Mouse (Mus musculus): ENCODE measurements around the gene Tnrc6b. TPM values are rescaled to one million over a fixed set of nuclear protein-coding genes. Genes with fewer than 3 reads are reported as not detected.

Gene Tnrc6b
- polyA plus RNA-seq, 1 experiment from 2014 or later, result 22.1 TPM

GRCm38 (mm10) chr15:80780154-80780751, 69.1 kb downstream of the Tnrc6b start:
- no peak overlapping the region for H3K4me3 ChIP-seq (ENCODE audit: low read depth, low read length)
- peaks cover 10% of the 10 kb centered on the region for H3K4me1 ChIP-seq (ENCODE audit: control insufficient read depth, low read depth, low read length)
- no peak overlapping the region for H3K27ac ChIP-seq (ENCODE audit: low read length)
- H3K9ac ChIP-seq (ENCODE audit: low read depth, low read length), result no peak overlapping the region
- no peaks in the 10 kb centered on the region for H3K27me3 ChIP-seq (ENCODE audit: control insufficient read depth, insufficient read depth, low read depth, low read length)
- no peaks in the 10 kb centered on the region for H3K36me3 ChIP-seq (ENCODE audit: control insufficient read depth, insufficient read depth)
- no peaks in the 10 kb centered on the region for H3K9me3 ChIP-seq (replicated peaks; ENCODE audit: control insufficient read depth, low read length)
- ATAC-seq (ENCODE audit: low read depth), result no peak
- no peak overlapping the region for H3K4me2 ChIP-seq (ENCODE audit: low read depth, low read length)
- 73% methylated on average over 5 of the region's 5 CpGs for WGBS (ENCODE audit: insufficient replicate concordance)

DNA sequence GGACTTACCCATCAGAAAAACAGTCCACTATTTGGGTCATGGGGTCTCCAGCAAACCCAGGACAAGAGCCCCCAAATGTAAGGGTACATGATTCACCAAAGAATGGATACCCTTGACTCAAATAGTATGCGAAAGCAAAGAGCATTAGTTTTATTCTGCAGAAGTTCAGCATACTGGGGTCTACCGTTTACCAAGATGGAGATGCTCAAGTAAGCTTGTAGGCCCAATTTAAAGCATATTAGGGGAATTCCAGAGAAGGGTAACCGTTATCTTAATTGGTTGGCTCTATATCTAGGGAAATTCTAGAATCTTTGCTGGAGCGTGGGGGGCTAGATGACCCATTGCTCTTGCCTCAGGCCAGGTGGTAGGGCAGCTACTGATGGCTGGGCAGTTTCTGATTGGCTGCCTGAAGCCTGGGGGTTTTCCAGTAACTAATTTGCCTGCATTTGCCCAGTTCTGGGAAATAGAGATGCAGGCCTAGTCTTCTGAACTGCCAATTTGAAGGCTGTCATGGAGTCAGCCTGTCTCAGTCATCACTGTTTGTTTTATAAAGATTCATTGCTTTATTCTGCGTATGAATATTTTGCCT, 70.2 kb downstream of the Tnrc6b start:
- Histone ChIP-seq H3K27me3 (ENCODE audit: control insufficient read depth, insufficient read depth, low read depth, low read length) (no peaks in the 10 kb centered on the region), H3K4me2 (ENCODE audit: low read depth, low read length) (no peak overlapping the region), H3K4me3 (ENCODE audit: low read depth, low read length) (no peak overlapping the region), H3K9me3 (replicated peaks; ENCODE audit: control insufficient read depth, low read length) (no peaks in the 10 kb centered on the region), H3K36me3 (ENCODE audit: control insufficient read depth, insufficient read depth) (no peaks in the 10 kb centered on the region), H3K27ac (ENCODE audit: low read length) (no peak overlapping the region), H3K4me1 (ENCODE audit: control insufficient read depth, low read depth, low read length) (peaks cover 10% of the 10 kb centered on the region), H3K9ac (ENCODE audit: low read depth, low read length) (no peak overlapping the region)
- ATAC-seq (ENCODE audit: low read depth), result no peak
- WGBS (ENCODE audit: insufficient replicate concordance), result 88% methylated on average over 5 of the region's 5 CpGs

DNA sequence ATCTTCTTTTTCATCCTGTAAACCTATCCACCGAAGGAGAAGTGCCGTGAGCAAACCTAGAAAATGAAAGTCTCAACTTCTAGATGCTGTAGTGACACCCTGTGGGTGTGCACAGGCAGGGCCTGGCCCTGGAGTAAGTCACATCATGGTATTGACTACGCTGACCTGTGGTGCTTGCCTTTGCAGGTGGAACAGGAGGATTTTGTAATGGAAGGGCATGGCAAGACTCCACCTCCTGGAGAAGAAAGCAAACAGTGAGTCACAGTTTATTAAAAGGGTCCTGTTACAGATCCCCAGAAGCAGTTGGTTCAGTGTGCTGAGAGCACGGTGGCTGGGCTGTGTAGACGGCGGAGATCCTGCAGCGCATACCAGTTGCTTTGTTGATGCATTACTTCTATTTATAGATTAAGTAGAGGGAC, 73.4 kb downstream of the Tnrc6b start:
- Histone ChIP-seq H3K4me1 (ENCODE audit: control insufficient read depth, low read depth, low read length) (peaks cover 10% of the 10 kb centered on the region), H3K36me3 (ENCODE audit: control insufficient read depth, insufficient read depth) (no peaks in the 10 kb centered on the region), H3K9ac (ENCODE audit: low read depth, low read length) (no peak overlapping the region), H3K27me3 (ENCODE audit: control insufficient read depth, insufficient read depth, low read depth, low read length) (no peaks in the 10 kb centered on the region), H3K4me3 (ENCODE audit: low read depth, low read length) (no peak overlapping the region), H3K4me2 (ENCODE audit: low read depth, low read length) (no peak overlapping the region), H3K27ac (ENCODE audit: low read length) (no peak overlapping the region), H3K9me3 (replicated peaks; ENCODE audit: control insufficient read depth, low read length) (no peaks in the 10 kb centered on the region)
- ATAC-seq (ENCODE audit: low read depth), result peak; percentile 81
- WGBS (ENCODE audit: insufficient replicate concordance), result 62% methylated on average over 7 of the region's 7 CpGs

GRCm38 (mm10) chr15:80785699-80786098, 74.6 kb downstream of the Tnrc6b start:
- Histone ChIP-seq H3K9ac (ENCODE audit: low read depth, low read length) (no peak overlapping the region), H3K9me3 (replicated peaks; ENCODE audit: control insufficient read depth, low read length) (no peaks in the 10 kb centered on the region), H3K27ac (ENCODE audit: low read length) (no peak overlapping the region), H3K4me3 (ENCODE audit: low read depth, low read length) (no peak overlapping the region), H3K4me2 (ENCODE audit: low read depth, low read length) (no peak overlapping the region), H3K4me1 (ENCODE audit: control insufficient read depth, low read depth, low read length) (peaks cover 10% of the 10 kb centered on the region), H3K36me3 (ENCODE audit: control insufficient read depth, insufficient read depth) (no peaks in the 10 kb centered on the region), H3K27me3 (ENCODE audit: control insufficient read depth, insufficient read depth, low read depth, low read length) (no peaks in the 10 kb centered on the region)
- 83% methylated on average over 1 of the region's 1 CpGs for WGBS (ENCODE audit: insufficient replicate concordance)
- no peak for ATAC-seq (ENCODE audit: low read depth)

DNA sequence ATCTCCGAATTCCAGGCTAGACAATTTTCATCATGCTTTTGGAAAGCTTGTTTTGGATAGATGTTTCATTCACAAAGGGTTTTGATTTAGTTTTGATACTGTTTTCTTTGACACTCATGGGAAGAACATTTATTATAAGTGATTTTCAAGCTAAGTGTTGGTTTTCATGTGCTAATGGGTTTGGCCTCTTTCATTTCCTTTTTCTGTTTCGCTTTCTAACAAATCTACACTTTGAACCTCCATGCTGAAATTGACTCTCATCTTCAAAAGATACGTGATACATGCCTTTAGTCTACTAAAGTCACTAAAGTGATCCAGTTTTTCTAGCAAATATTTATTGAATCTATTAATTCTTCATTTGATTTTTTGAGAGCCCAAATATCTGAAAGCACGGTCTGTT, 76.6 kb downstream of the Tnrc6b start:
- no peaks in the 10 kb centered on the region for H3K9me3 ChIP-seq (replicated peaks; ENCODE audit: control insufficient read depth, low read length)
- H3K36me3 ChIP-seq (ENCODE audit: control insufficient read depth, insufficient read depth), result no peaks in the 10 kb centered on the region
- no peak overlapping the region for H3K27ac ChIP-seq (ENCODE audit: low read length)
- no peak overlapping the region for H3K4me2 ChIP-seq (ENCODE audit: low read depth, low read length)
- H3K4me1 ChIP-seq (ENCODE audit: control insufficient read depth, low read depth, low read length), result peaks cover 10% of the 10 kb centered on the region
- no peak overlapping the region for H3K9ac ChIP-seq (ENCODE audit: low read depth, low read length)
- no peak overlapping the region for H3K4me3 ChIP-seq (ENCODE audit: low read depth, low read length)
- 82% methylated on average over 4 of the region's 4 CpGs for WGBS (ENCODE audit: insufficient replicate concordance)
- no peaks in the 10 kb centered on the region for H3K27me3 ChIP-seq (ENCODE audit: control insufficient read depth, insufficient read depth, low read depth, low read length)
- no peak for ATAC-seq (ENCODE audit: low read depth)

DNA sequence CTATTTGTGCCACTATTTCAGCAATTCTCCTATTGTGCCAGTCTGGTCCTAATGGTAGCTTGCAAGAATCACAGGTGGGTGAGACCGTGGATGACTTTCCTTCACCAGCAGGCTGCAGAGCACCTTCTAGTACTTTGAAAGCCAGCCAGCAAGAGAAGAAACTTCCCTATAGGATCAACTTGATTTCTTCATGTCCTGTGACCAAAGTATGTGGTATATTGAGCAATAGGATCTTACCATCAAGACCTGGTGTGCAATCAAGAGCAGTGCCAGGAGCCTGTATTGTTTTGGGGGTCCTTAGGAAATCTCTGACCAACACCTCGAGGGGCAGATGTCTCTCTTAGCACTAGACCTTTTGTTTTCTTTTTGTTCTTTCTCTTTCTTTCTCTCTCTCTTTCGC, 81.4 kb downstream of the Tnrc6b start:
- H3K27ac ChIP-seq (ENCODE audit: low read length), result no peak overlapping the region
- no peak overlapping the region for H3K9ac ChIP-seq (ENCODE audit: low read depth, low read length)
- peaks cover 8% of the 10 kb centered on the region for H3K4me1 ChIP-seq (ENCODE audit: control insufficient read depth, low read depth, low read length)
- no peaks in the 10 kb centered on the region for H3K9me3 ChIP-seq (replicated peaks; ENCODE audit: control insufficient read depth, low read length)
- H3K27me3 ChIP-seq (ENCODE audit: control insufficient read depth, insufficient read depth, low read depth, low read length), result no peaks in the 10 kb centered on the region
- no peak for ATAC-seq (ENCODE audit: low read depth)
- H3K36me3 ChIP-seq (ENCODE audit: control insufficient read depth, insufficient read depth), result no peaks in the 10 kb centered on the region
- H3K4me2 ChIP-seq (ENCODE audit: low read depth, low read length), result no peak overlapping the region
- no peak overlapping the region for H3K4me3 ChIP-seq (ENCODE audit: low read depth, low read length)
- 53% methylated on average over 3 of the region's 3 CpGs for WGBS (ENCODE audit: insufficient replicate concordance)

GRCm38 (mm10) chr15:80795076-80795475, 84.0 kb downstream of the Tnrc6b start:
- 92% methylated on average over 1 of the region's 1 CpGs for WGBS (ENCODE audit: insufficient replicate concordance)

GRCm38 (mm10) chr15:80797757-80798156, 86.6 kb downstream of the Tnrc6b start:
- H3K27me3 ChIP-seq (ENCODE audit: control insufficient read depth, insufficient read depth, low read depth, low read length), result no peaks in the 10 kb centered on the region
- WGBS (ENCODE audit: insufficient replicate concordance), result 1% methylated on average over 6 of the region's 6 CpGs
- ATAC-seq (ENCODE audit: low read depth), result peak; percentile 62
- H3K4me3 ChIP-seq (ENCODE audit: low read depth, low read length), result peak overlapping the region; percentile 72
- H3K9ac ChIP-seq (ENCODE audit: low read depth, low read length), result peak overlapping the region; percentile 78
- H3K27ac ChIP-seq (ENCODE audit: low read length), result peak overlapping the region; percentile 86
- H3K36me3 ChIP-seq (ENCODE audit: control insufficient read depth, insufficient read depth), result no peaks in the 10 kb centered on the region
- H3K4me2 ChIP-seq (ENCODE audit: low read depth, low read length), result peak overlapping the region; percentile 68
- no peaks in the 10 kb centered on the region for H3K9me3 ChIP-seq (replicated peaks; ENCODE audit: control insufficient read depth, low read length)
- peaks cover 28% of the 10 kb centered on the region for H3K4me1 ChIP-seq (ENCODE audit: control insufficient read depth, low read depth, low read length)

More at GRCm38 (mm10) chr15:80795076-80795475, 84.0 kb downstream of the Tnrc6b start:
- no peaks in the 10 kb centered on the region for H3K9me3 ChIP-seq (replicated peaks; ENCODE audit: control insufficient read depth, low read length)
- H3K9ac ChIP-seq (ENCODE audit: low read depth, low read length), result no peak overlapping the region
- no peaks in the 10 kb centered on the region for H3K27me3 ChIP-seq (ENCODE audit: control insufficient read depth, insufficient read depth, low read depth, low read length)
- H3K4me2 ChIP-seq (ENCODE audit: low read depth, low read length), result no peak overlapping the region
- H3K27ac ChIP-seq (ENCODE audit: low read length), result no peak overlapping the region
- no peak for ATAC-seq (ENCODE audit: low read depth)
- H3K4me1 ChIP-seq (ENCODE audit: control insufficient read depth, low read depth, low read length), result peaks cover 12% of the 10 kb centered on the region
- no peak overlapping the region for H3K4me3 ChIP-seq (ENCODE audit: low read depth, low read length)
- H3K36me3 ChIP-seq (ENCODE audit: control insufficient read depth, insufficient read depth), result no peaks in the 10 kb centered on the region

GRCm38 (mm10) chr15:80798367-80799073, 87.4 kb downstream of the Tnrc6b start:
- Histone ChIP-seq H3K4me2 (ENCODE audit: low read depth, low read length) (peak overlapping the region; percentile 68), H3K4me3 (ENCODE audit: low read depth, low read length) (peak overlapping the region; percentile 72), H3K36me3 (ENCODE audit: control insufficient read depth, insufficient read depth) (no peaks in the 10 kb centered on the region), H3K9ac (ENCODE audit: low read depth, low read length) (peak overlapping the region; percentile 78), H3K27me3 (ENCODE audit: control insufficient read depth, insufficient read depth, low read depth, low read length) (no peaks in the 10 kb centered on the region), H3K9me3 (replicated peaks; ENCODE audit: control insufficient read depth, low read length) (no peaks in the 10 kb centered on the region), H3K27ac (ENCODE audit: low read length) (peak overlapping the region; percentile 86), H3K4me1 (ENCODE audit: control insufficient read depth, low read depth, low read length) (peaks cover 35% of the 10 kb centered on the region)
- peak; percentile 78 for ATAC-seq (ENCODE audit: low read depth)
- 0% methylated on average over 17 of the region's 17 CpGs for WGBS (ENCODE audit: insufficient replicate concordance)

Measured in liver, embryonic 16.5 days (tissue).